Mouse (Mus musculus): ENCODE results near the gene Pid1.
A peak's percentile ranks its signal among the peaks of the same experiment; 100 is the strongest.

The Pid1 gene

DNA sequence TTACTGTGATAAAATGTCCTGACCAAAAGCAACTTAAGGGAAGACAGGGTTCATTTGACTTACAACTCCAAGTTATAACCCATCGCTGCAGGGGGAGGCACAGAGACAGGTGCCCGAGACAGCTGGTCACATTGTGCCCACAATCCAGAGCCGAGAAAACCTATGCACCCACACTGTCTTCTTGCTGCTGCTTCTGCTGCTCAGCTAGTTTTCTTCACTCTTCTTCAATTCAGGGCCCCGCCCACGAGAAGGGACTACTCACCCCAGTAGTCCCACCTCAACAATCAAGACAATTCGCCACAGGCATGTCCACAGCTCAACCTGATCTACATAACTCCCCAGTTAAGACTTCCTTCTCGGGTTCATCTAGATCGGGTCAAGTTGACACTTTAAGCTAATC, at the start of gene Pid1:
Gene Pid1 (minus strand): TSS at position 214 of the 400 bp plus-strand sequence.
- DNase-seq (ENCODE audit: low spot score) = no peak

DNA sequence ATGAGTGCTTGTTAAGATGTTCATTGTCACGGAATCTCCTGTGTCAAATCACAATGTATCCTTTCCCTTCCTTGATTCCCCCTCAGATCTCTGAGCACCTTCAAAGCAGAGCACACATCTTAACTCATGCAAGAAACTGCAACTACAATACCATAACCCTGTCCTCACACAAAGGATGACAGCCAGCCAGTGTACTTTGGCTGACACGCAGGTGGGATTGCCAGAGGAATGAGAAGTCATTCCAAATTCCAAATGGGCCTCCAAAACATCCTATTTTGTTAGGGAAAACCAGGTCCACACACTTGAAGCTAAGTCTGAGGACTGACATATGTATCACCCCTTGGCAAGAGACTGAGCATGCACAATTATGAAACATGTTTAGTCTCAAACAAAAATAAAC, 45.5 kb upstream of the Pid1 start:
- DNase-seq (ENCODE audit: low spot score) = no peak

DNA sequence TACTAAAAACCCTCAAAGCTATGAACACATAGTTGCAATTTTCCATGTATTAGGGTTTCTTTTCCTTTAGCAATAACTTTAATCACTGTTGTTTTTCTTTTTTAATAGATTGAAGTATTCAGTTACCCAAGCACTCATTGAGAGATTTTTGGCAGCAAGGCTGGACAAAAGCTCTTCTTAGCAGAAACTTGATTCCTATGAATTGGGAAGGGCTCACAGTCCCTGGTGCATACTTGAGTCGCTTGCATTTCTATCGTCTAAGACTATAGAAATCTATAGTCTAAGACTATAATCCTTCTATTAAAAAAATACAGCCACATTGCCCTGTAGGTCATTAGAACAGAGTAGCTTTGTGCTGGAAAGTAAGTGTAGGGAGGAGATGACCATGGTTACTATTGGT, 44.9 kb upstream of the Pid1 start:
- no peak for DNase-seq (ENCODE audit: low spot score)

DNA sequence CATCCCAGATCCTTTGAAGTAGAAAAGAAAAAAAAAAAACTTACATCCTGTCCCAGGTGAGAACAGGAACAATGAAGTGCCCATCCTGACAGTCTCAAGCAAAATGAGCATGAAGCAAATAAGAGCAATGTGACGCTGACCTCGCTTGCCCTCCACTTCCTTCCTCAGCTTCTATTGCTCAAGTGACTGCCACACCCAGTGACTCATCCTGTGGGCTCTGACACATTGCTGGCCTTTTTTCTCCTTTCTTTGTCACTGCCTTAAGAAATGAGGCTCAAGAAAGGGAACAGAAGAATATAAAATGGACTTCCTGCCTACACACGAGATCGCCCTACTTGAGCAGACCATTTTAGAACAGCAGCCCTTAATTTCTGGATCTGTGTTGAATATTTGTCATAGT, 42.9 kb upstream of the Pid1 start:
- DNase-seq (ENCODE audit: low spot score) = no peak

DNA sequence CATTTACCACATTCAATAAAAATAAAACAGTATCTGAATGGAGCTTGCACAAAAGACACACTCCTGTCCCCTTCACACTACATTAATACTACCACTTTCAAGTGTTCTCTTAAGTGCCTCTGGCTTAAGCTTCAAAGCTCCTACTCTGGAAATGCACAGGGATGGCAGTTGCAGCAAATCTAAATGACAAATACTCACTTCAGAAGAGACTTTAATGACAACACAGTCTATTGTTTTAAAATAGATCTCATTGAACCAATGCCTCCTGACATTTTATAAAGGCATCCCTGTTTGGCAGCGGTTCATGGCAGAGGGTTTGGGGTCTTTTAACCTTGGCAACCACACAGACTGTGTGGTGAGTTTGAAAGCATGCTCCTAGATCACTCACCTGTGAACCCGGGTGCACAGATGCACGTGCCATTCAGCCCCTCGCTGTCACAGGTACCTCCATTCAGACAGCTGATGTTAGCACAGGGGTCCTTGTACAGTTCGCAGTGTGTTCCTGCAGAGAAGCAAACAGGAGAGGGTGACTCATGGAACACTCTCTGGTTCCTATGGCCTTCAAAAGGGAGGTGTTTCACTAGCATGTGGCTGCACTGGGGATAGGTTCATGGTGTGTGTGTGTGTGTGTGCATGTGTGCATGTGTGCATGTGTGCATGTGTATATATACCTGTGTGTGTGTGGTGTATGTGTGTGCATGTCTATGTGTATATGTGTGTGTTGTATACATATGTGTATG, 41.7 kb upstream of the Pid1 start:
- DNase-seq (ENCODE audit: low spot score) = no peak

DNA sequence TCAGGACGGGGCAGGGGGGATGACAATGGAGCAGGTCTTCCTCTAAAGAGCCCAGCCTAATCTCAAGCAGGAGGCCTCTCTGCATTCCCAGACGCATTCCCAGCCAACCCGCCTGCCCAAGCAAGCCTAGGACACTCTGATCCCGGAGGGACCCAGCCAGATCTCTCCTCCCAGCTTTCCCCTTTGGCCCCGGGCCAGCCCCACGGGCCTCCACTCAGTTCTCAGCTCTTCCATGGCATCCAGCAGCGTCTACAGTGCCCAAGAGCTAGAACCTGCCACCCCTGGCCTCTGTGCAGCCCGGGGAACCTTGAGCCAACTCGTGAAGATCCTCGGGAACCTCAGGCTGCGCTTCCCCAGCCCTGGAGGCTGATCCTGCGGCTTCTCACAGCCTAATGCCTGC, 40.9 kb upstream of the Pid1 start:
- DNase-seq (ENCODE audit: low spot score) = no peak

DNA sequence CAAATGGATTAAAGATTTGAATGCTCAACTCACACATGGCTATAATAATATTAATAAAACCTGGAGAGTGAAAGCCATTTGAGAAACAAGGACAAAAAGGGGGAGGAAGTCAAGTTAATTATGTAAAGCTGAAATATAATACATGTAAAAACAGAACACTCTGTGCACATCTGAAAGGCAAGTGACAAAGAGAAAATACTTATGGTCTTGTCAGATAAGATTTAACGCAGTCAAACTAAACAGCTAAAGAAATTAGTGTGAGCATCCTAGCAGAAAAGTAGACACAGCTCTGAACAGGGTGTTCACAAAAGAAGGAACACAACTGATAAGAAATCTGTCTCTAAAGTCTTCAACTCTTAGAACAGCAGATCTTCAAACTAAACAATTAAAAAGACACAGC, 38.2 kb upstream of the Pid1 start:
- no peak for DNase-seq (ENCODE audit: low spot score)

DNA sequence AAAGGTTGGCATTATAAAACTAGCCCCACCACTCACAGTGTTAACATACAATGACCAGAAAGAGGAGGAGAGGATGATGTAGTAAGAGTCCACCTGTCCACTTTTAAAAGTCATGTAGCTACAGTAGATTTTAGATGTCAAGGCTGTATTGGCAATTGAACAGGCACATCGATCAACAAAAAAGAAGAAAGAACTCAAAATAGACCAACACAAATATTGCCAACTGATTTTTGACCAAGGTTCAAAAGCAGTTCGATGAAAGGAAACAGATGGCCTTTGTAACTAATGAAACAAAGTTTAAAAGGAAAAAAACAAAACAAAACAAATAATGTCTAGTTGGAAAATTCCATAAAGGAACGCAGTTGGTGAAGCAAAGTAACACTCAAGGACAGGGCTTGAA, 35.7 kb upstream of the Pid1 start:
- DNase-seq (ENCODE audit: low spot score) = no peak

DNA sequence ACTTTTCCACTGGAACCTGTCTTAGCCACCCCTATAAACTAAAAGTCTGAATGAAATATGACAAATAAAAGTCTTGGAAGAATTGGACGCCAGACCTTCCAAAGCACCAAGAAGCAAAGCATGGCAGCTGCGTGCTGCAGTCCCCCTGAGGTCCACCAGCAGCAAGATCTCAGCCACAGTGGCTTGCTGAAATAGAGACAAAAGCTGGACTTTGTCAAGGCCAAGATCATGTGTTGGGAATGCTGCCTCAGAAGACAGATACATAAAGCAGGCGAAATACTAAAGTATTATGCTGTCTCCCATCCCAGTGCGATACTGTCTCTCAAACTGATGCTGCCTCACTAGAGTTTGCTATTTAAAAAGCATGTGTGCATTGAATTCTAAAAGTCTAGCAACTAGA, 35.1 kb upstream of the Pid1 start:
- DNase-seq (ENCODE audit: low spot score) = no peak

DNA sequence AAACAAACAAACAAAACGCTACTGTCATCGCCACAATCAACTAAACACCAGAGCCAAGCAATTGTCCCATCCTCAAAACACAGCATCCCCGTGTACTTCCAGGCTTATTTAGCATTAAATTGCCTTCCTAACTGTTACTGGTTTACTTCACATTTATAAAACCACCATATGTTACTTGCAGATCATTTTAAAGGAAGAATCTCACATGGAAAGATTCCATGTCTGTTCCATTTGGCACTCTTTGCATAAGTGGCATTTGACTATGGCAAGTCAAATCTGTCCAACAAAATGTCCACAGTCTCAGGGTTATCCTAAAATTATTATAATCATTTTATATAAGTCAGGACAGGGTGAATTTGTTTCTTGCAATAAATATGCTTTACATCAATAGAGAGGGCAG, 32.8 kb upstream of the Pid1 start:
- DNase-seq (ENCODE audit: low spot score) = no peak

DNA sequence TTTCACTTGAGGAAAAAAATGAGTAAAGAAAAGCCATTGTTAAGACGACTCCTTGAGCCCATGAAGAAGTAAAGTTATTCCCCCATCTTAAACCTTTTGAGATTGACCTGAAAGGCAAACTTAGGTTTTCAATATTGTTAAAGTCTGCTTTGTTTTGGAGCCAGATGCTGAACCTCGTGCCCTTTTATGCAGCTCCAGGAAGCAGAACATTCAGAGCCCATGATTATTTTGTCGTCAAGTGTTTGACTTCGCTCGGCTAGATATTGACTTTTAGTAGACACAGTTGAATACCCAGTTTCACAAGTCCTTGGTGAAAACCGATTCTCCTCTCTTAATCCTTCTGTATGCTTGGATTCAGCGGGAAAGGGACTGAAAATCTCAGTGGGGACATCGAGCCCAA, 31.9 kb upstream of the Pid1 start:
- DNase-seq (ENCODE audit: low spot score) = no peak

DNA sequence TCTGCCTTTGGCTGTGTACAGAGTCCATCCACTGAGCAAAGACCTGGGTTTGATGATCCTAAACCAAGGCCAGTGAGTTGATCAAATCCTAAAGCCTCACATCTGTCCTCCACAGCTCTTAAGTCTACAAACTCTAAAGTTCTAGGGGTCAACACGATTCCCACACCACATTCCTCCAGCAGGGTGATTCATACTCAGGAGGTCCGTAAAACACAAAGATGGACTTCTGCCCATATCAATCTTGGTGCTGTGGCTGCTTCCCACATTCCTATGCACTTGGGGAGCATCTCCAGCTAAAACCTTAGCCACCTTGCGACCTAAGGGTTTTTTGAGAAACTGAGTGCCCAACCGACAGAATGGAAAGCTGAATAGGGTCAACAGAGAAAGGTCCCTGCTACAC, 27.0 kb upstream of the Pid1 start:
- DNase-seq (ENCODE audit: low spot score) = no peak

DNA sequence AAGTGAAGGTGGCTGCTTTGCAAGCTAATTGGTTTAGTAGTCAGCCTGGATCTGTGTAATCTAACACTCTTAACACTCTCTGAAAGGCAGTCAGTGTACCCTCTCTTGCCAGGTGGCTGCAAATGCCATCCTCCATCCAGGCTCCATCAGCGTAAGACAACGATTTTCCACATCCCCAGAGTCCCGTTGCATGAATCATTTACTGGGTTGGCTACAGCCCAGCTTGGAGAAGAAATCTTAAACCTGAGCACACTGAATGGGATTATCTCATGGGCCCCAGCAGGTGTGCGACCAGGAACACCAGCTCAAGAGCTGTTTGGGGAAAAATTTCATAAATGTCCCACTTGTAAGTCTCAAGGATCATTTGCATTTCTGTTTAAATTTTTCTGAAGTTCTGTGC, 23.6 kb upstream of the Pid1 start:
- DNase-seq (ENCODE audit: low spot score) = no peak

DNA sequence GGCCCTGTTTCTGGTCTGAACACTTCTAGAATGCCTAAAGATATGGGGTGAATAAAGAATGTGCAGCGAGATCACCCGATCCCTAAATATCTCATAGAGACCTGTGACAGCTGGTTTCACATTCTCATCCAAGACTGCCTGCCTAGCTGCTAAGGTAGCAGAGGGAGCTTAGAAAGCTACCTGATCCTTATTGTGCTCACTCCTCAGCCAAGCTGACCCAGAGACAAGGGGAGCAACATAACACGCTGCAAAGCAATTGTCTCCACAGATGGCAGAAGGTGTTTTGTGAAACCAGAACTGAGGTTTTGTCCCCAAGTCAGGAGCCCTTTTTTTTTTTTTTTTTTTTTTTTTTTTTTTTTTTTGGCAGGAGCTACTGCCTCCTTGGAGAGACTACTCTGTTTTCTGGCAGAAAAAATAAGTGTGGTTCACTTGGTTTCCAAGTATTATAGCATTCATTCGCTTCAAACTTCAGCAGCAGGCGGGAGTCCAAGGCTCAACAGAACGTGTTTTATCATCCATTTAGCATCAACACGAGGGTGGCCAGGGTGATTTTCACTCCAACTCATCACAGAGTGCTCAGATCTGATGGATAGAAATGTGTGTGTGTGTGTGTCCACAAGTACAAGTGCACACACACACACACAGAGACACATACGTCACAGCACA, 22.6 kb upstream of the Pid1 start:
- peak; percentile 29 for DNase-seq (ENCODE audit: low spot score)

DNA sequence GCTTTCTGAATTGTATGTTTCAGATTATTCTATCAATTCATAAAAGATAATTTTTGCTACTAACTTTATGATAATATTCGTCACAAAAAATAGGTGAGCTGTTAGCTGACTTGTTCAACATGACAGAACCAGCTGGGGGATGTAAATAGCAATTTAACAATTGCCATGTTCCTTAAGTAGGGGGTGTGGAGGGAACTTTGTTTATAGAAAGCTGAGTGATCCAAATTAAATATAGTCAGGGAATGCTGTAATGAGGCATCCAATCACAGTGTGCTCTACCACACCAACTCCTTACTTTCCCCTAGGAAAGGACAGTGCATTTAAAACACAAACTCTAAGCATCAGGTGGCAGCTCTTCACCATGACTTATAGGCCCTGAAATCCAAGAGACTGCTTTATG, 18.7 kb upstream of the Pid1 start:
- DNase-seq (ENCODE audit: low spot score) = no peak

DNA sequence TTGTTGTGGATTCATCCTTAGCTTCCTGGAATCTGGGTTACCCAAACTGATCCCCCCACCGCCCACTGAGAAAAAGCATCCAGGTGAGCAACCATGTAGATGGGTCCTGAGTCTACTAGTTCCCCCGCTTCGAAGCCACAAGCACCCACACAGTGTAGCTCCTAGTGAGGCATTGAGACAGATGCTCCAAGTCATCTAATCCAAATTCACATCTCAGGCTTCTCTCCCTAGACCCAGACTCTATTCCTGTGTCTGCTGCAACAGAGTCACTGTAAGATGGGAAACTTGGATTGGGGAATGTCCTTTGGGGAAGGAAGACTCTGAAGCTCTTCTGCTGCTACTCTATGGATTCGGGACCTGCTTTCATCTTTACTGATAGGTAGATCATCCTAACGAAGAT, 18.1 kb upstream of the Pid1 start:
- DNase-seq (ENCODE audit: low spot score) = no peak

DNA sequence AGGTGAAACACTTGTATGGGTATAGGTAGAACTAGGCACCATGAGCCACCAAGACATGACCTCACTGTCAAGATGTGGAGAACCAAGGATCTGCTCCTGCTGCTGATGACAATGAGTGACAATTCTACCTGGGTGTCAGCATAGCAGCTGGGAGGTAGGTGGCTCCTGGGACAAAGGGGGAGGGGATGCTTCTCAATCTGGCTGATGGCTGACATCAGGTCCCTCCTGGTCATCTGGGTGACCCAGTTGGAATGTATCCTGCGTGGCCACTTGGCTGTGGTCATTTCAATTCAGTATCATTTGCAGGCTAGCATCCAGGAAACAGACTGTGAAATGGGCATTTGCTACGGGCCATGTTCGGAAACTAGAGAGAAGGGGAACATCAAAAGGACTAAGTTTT, 16.9 kb upstream of the Pid1 start:
- no peak for DNase-seq (ENCODE audit: low spot score)

DNA sequence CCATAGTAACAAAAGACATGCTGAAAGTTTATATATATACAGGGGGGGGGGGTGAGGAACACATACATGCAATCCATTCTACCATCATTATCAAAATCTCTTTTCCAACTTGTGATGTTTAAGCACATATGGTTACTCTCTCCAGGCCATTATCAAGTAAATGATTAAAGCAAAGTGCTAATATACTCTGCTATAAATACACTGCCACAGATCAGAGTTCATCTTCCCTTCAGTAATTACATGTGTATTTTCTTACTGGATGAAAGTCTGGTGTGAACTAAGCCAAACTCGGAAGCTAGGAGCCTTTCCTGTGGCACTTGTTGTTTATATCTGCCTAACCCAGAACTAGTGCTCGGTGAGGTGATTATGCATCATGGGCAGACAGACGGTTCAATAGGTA, 3.8 kb upstream of the Pid1 start:
- no peak for DNase-seq (ENCODE audit: low spot score)

DNA sequence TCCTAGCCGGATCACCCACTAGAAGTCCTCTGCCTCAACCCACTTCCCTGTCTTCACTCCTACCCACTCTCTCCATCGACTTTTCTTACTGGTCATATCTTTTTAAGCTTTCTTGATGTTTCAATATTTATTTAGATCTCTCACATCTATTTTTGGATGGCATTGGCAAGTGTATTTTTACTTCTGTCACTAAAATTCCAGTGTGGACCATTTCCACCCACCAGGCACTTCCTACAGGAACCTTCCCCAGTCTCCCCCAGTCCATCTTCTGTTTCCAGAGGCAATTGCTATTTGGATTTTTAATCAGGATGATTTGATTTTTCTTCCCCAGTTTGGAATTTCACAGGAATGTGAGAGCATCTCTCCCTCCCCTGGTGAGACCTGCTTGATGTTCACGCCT, 2.6 kb upstream of the Pid1 start:
- DNase-seq (ENCODE audit: low spot score) = no peak

DNA sequence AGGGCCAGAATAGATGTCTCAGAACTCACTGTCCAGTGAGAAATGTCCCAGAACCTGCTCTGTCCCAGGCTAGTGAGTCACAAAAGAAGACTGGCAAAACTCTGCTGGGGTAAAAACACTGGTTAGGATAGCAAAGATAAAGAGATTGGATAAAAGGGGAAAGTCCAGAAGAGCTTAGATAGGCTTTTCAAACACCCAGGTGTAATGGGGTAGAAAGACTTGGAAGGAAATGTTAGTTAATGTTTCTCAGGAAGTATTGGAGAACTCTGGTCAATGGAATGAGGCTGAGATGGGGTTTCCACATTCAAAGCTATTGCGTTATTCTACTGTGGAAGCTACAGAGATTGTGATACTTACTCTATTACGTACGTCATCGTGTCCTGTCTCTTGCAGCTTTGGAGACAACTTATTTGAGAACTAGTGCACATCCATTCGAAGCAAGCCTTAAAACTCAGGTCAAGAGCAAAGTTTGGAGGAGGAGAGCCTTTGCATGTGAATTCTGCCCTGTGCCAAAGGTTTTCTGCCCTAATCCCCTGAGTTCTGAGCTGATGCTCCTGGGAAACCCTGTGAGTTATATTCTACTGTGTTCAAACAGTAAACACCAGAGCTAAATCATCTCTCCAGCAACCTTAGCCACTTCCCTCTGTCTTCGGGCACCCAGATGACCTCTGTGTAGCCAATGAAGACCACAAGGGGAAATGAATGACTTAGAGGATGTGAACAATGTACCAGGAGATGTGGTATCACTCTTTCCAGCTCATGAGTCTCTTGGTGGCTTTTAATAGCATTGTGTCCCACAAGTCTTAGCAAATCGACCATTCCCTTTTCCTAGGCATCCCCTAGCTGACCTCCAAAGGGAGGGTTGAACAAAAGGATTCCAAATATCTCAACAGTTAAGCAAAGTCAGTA, 1.0 kb downstream of the Pid1 start:
- no peak for DNase-seq (ENCODE audit: low spot score)

DNA sequence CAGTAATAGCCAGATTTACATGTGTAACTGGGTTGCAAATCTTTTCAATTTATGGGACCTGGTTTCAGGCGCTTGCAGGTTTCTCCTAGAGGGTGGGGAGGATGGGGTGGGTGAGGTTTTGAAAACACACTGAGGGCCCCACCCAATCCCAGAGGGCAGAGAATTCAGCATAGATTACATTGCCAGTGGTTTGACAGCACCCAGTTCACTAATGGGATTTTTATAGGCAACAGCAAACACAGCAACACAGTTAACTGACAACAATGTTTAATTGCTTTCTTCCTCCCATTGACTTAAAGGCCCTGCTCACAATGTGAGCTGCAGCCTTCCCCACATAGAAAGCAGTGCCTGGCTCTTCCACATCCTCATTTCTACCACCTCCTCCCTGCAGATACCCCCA, 1.8 kb downstream of the Pid1 start:
- no peak for DNase-seq (ENCODE audit: low spot score)

DNA sequence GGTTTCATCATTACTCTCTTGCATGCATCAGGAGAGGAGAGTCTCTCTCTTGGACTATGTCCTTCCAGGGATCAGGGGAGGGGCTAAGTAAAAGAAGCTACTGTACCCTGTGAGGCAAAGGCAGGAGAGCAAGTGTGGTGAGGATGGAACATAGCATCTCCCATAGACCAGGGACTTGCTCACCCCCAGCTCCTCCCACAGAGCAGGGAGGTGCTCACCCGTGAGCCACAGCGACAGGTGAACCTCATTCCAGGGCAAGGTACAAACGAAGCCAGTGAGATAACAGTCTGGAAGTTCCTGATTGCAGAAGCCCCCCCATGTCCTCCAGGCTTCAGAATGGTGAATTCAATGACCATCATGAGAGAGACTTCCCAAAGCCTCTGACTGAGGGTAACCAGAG, 2.6 kb downstream of the Pid1 start:
- no peak for DNase-seq (ENCODE audit: low spot score)
